Comparison of ENCODE assay signal across 8 mouse cellular contexts in genomic region chr8:82865239-82865638, GRCm38 (mm10). TPM values are rescaled to one million over a fixed set of nuclear protein-coding genes. Genes with fewer than 3 reads are reported as not detected.
DNase-seq lines count a peak whose midpoint lies in the region; ATAC-seq and TF ChIP-seq lines count a peak whose summit lies in the region.

No protein-coding gene starts in this region.

- H3K27ac ChIP-seq in layer of hippocampus, adult 2 months = peak overlapping the region; percentile 97
- H3K27ac ChIP-seq in hindbrain, embryonic 12.5 days = no peak overlapping the region
- no peak overlapping the region for H3K27ac ChIP-seq in midbrain, embryonic 13.5 days

- no peaks in the 10 kb centered on the region for H3K36me3 ChIP-seq in hindbrain, embryonic 12.5 days
- H3K36me3 ChIP-seq in midbrain, embryonic 13.5 days = no peaks in the 10 kb centered on the region

- peak overlapping the region; percentile 95 for H3K4me3 ChIP-seq in layer of hippocampus, adult 2 months
- peak overlapping the region; percentile 60 for H3K4me3 ChIP-seq in hindbrain, embryonic 12.5 days
- H3K4me3 ChIP-seq in midbrain, embryonic 13.5 days (replicated peaks) = peak overlapping the region; percentile 76

- peak overlapping the region; percentile 74 for H3K4me2 ChIP-seq in hindbrain, embryonic 12.5 days (replicated peaks)
- peak overlapping the region; percentile 72 for H3K4me2 ChIP-seq in midbrain, embryonic 13.5 days (replicated peaks)

- 52% methylated on average over 5 of the region's 5 CpGs for WGBS in hindbrain, embryonic 12.5 days
- WGBS in midbrain, embryonic 13.5 days = 50% methylated on average over 5 of the region's 5 CpGs

- no peak for ATAC-seq in hindbrain, embryonic 12.5 days (ENCODE audit: low FRiP score)
- no peak for ATAC-seq in midbrain, embryonic 13.5 days

- peak; percentile 23 to 49 for DNase-seq in layer of hippocampus, adult 2 months (ENCODE audit: low spot score in 2 of 2)
- no peak for DNase-seq in layer of hippocampus, adult 9-10 months (ENCODE audit: low spot score)
- DNase-seq in cerebellum, postnatal 25 days = peak; percentile 28 to 56
- DNase-seq in urinary bladder, postnatal 25 days (ENCODE audit: low spot score) = no peak
- DNase-seq in gastrocnemius, postnatal 36 days = no peak
- DNase-seq in c-Kit-positive CD71-positive TER-119-positive erythroid progenitor cells, embryonic 14.5 days (ENCODE audit: low spot score) = no peak

- no peaks in the 10 kb centered on the region for H3K9me3 ChIP-seq in hindbrain, embryonic 12.5 days (replicated peaks)
- no peaks in the 10 kb centered on the region for H3K9me3 ChIP-seq in midbrain, embryonic 13.5 days

- H3K9ac ChIP-seq in hindbrain, embryonic 12.5 days = peak overlapping the region; percentile 87
- peak overlapping the region; percentile 89; the same call in 1 of the 2 replicates for H3K9ac ChIP-seq in midbrain, embryonic 13.5 days (replicated peaks)

- no peak for TF ChIP-seq CTCF in layer of hippocampus, adult 2 months (conservative IDR thresholded peaks at IDR 0.05)

- intact Hi-C loops in gastrocnemius, postnatal 36 days (cut with DNase I) = loop anchor here (5.0 kb wide), 1 partner anchor 62 kb away; no protein-coding TSS in a partner anchor

- no peaks in the 10 kb centered on the region for H3K27me3 ChIP-seq in hindbrain, embryonic 12.5 days
- no peaks in the 10 kb centered on the region for H3K27me3 ChIP-seq in midbrain, embryonic 13.5 days

- H3K4me1 ChIP-seq in hindbrain, embryonic 12.5 days = peaks cover 26% of the 10 kb centered on the region
- peaks cover 30% of the 10 kb centered on the region for H3K4me1 ChIP-seq in midbrain, embryonic 13.5 days (replicated peaks)

RNA-seq across cellular contexts. Expression of gene Rnf150, which starts 2.1 kb away (rescaled TPM):
- 10 to 100 TPM; 49.7 to 50.7 TPM for total RNA-seq in layer of hippocampus, adult 2 months (2021)
- 2.4 and 2.5 TPM in 2 replicates for polyA plus RNA-seq in hindbrain, embryonic 12.5 days (2016; fragmentation: Nextera tagmentation; extraction: Ambion mirVana)
- 2.3 and 2.8 TPM in 2 replicates for polyA plus RNA-seq in midbrain, embryonic 13.5 days (2015; fragmentation: Nextera tagmentation; extraction: Ambion mirVana)
- total RNA-seq in gastrocnemius, postnatal 36 days (2021) = 10 to 100 TPM; 19.7 to 24.2 TPM

Comparison
In these comparisons a context has a peak if more than half of its experiments do, and no peak if none do; other contexts are left out.
1. DNase-seq: peak in layer of hippocampus, adult 2 months (2 of 2) and cerebellum, postnatal 25 days (2 of 2); none in layer of hippocampus, adult 9-10 months (single experiment), urinary bladder, postnatal 25 days (single experiment), gastrocnemius, postnatal 36 days (0 of 2) and c-Kit-positive CD71-positive TER-119-positive erythroid progenitor cells, embryonic 14.5 days (single experiment).
2. Peak in every context shown above with its lines, with median percentiles within 50 percentile points of each other: H3K4me3 ChIP-seq.